Mouse (Mus musculus): ENCODE data around the gene Lman1l.

Lman1l gene

DNA sequence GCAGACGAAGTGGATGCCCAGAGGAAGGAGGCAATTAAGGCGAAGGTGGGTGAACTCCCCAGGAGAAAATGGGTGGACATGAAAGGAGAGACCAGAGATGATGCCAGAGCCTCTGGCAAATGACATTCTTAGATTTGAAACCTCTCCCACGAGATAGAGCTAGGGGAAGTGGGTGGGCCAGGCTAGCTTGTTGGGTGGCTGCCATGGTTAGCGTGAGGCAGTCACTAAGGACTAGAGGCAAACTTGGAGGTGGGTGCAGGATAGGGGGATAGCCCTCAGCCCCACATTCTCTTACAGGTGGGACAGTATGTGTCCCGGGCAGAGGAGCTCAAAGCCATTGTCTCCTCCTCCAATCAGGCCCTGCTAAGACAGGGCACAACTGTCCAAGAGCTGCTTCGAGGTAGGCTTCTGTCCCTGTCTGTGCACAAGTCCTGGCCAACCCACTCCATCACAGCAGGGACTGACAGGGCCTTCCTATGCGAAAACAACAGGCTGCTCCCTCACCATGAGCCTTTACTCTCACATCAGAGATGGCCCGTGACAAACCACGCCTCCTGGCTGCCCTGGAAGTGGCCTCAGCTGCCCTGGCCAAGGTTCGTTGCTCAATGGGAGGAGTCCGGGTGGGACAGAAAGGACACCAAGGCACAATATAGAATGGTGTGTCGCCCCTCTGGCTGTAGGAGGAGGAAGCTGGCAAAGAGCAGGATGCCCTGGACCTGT lies 27.0 kb downstream of the Lman1l start:
- ATAC-seq (ENCODE audit: insufficient number of reproducible peaks, low FRiP score, low TSS enrichment) = no peak

GRCm38 (mm10) chr9:57590726-57591125 lies 29.8 kb downstream of the Lman1l start:
- ATAC-seq (ENCODE audit: insufficient number of reproducible peaks, low FRiP score, low TSS enrichment) = no peak

- peak; percentile 69; the same call in 1 of the 2 replicates for ATAC-seq (ENCODE audit: insufficient number of reproducible peaks, low FRiP score, low TSS enrichment)
Observed at GRCm38 (mm10) chr9:57589224-57590126, 31.1 kb downstream of the Lman1l start, which contains the start of gene Ulk3. Ulk3 (plus strand) TSS chr9:57589452.

DNA sequence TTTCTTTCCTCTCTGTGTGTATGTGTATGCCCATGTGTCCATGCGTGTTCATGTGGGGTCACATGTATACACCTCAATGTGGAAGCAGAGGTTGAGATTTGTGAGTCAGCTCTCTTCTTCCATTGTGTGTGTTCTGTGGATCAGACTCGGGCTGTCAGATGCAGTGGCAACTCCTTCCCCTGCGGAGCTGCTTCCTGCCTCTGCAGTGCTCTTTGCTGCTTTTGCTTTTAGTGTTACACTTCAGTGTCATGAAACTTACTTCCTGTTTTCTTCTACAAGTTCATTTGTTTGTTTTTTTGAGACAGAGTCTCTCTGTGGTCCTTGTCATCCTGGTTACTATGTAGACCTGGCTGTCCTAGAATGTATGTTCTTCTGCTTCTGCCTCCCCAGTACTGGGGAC lies 35.6 kb downstream of the Lman1l start:
- no peak for ATAC-seq (ENCODE audit: insufficient number of reproducible peaks, low FRiP score, low TSS enrichment)

DNA sequence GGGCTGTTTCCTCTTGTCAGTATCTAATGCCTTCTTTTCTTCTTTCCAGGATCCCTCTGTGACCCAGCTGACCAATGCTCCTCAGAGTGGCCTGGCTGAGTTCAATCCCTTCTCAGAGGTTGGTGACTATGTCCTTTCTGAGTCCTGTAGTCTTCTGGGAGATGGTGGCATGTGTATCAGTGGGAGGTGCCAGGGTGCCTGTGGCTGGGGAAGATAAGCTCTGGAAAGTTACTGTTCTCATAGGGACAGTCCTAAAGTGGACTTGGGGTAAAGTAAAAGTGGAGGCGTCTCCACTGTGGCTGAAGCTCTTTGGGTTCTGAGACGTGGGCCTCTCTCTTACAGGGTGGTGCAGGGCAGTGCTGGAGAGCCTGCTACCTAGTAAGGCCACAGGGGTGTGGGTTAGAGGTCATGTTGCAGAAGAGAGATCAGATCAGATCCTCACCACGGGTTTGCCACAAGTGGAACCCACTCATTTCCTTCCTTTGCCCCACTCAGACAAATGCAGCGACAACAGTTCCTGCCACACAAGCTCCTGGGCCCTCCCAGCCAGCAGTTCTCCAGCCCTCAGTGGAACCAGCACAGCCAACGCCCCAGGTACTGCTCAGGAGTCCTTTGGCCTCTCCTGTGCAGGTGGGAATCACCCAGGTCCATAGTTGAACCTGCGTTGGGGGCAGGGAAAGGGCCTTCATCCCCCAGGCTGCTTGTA lies 43.3 kb downstream of the Lman1l start:
- no peak for ATAC-seq (ENCODE audit: insufficient number of reproducible peaks, low FRiP score, low TSS enrichment)

- ATAC-seq (ENCODE audit: insufficient number of reproducible peaks, low FRiP score, low TSS enrichment) = no peak
Observed at GRCm38 (mm10) chr9:57575577-57575976, 45.0 kb downstream of the Lman1l start.

DNA sequence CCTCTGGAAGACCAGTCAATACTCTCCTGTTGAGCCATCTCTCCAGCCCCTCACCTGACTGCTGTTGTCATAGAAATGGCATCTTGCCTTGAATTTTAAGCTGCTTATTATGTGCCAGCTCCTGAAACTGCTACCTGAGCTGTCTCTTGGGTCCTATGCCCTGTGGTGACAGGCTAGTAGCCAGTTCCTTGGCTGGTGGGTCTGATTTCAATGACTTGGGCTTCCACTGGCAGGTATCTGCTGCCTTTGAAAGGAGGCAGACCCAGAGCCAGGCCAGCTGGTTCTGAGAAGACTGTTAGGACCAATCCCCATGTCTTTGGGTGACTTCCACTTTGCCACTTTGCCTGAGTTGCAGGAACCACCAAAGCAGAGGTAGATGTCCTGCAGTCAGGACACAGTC lies 46.2 kb downstream of the Lman1l start:
- ATAC-seq (ENCODE audit: insufficient number of reproducible peaks, low FRiP score, low TSS enrichment) = no peak

- ATAC-seq (ENCODE audit: insufficient number of reproducible peaks, low FRiP score, low TSS enrichment) = no peak
Observed at GRCm38 (mm10) chr9:57568500-57568899, 52.1 kb downstream of the Lman1l start.

DNA sequence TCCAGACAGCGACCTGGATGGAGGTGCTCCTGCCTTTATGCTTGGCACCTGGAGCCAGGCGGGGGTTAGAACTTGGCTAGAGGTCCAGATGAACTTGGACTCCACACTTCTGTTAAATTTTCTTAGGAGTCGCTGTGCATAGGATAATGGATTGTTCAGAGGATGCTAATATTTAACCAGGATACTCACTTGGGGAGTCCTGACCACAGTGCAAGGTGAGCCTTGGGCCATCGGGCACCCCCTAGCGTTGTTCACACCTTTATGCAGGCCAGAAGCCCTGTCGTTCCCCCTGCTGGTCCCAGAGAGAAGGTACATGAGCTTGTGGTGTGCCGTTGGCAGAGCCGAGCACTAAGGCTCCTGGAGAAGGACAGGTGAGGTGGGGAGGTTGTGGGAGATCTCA lies 53.7 kb downstream of the Lman1l start:
- ATAC-seq (ENCODE audit: insufficient number of reproducible peaks, low FRiP score, low TSS enrichment) = no peak

- no peak for ATAC-seq (ENCODE audit: insufficient number of reproducible peaks, low FRiP score, low TSS enrichment)
Observed at GRCm38 (mm10) chr9:57565741-57566221, 54.8 kb downstream of the Lman1l start.

DNA sequence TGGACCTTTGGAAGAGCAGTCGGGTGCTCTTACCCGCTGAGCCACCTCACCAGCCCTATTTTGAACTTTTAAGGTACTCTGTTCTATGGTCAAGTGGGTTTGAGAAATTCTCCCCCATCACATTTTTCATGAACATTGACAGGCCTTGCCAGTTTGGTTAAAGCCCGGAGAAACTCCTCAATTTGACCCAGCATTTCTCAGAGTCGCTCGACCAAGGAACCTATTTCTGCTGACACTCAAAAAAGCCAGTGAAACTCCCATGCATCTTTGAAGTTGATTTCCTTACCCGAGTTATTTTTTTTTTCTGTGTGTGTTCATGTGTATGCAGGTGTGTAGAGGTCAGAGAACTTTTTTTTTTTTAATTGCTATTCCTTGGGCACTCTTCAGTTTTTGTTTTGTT lies 56.0 kb downstream of the Lman1l start:
- no peak for ATAC-seq (ENCODE audit: insufficient number of reproducible peaks, low FRiP score, low TSS enrichment)

GRCm38 (mm10) chr9:57562896-57563372 lies 57.6 kb downstream of the Lman1l start:
- no peak for ATAC-seq (ENCODE audit: insufficient number of reproducible peaks, low FRiP score, low TSS enrichment)

GRCm38 (mm10) chr9:57561711-57562099 lies 58.9 kb downstream of the Lman1l start:
- no peak for ATAC-seq (ENCODE audit: insufficient number of reproducible peaks, low FRiP score, low TSS enrichment)

DNA sequence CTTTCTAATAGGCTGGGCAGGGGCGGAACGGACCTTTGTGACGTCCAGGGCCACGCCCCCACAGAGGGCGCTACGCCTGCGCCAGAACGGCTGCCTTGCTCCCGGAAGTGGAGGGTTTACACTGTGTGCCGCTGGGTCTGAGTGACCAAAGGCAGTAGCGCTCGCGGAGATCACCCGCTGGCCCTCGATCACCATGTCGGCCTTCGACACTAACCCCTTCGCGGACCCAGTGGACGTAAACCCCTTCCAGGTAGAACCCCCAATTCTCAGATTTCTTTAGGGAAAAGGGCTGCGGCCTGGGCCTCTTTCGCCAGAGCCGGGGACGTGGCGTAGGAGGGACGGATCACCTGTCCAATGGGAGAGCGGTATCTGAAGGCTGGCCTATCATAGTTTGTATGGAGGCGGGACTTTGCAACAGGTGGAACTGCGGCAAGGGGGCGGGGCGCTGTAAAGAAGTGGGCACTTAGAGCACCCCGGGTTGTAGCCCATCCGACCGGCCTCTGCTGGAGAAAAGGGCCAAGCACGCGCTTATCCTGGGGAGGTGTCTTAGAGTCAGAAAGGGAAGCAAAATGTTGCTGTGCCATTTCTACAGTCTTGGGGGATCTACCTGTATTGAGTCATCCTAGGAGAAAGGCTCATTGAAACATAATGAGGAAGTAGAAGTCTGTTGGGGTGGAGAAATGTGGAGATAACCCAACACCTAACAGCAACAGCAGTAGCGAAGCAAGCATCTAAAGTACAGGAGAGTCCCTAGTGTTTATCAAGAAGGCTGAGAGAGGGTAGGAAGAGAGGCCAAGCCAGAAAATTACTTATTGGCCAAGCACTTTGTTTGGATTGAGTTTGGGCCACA lies 59.5 kb downstream of the Lman1l start, which contains the start of gene Scamp2:
Scamp2 (plus strand) TSS at position 83 of the 850 bp plus-strand sequence.
- ATAC-seq (ENCODE audit: insufficient number of reproducible peaks, low FRiP score, low TSS enrichment) = peak; percentile 98

DNA sequence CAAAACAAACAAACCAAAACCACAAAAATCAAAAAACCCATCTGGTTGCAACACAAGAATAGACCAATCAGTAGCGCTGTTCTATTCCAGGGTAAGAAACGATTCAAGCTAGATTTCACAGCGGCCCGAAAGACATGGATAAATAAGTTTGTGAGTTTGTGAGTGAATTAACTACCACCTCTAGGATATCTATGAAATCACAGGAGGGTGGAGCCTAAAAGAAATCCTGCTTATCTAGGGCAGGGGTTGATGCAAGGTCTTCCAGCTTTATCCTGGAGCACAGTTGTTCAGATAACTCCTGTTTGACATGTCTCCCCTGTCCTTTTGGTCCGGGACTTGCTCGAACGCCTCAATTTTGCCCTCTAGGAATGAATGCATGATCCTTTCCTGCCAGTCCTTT lies 60.3 kb downstream of the Lman1l start:
- no peak for ATAC-seq (ENCODE audit: insufficient number of reproducible peaks, low FRiP score, low TSS enrichment)

DNA sequence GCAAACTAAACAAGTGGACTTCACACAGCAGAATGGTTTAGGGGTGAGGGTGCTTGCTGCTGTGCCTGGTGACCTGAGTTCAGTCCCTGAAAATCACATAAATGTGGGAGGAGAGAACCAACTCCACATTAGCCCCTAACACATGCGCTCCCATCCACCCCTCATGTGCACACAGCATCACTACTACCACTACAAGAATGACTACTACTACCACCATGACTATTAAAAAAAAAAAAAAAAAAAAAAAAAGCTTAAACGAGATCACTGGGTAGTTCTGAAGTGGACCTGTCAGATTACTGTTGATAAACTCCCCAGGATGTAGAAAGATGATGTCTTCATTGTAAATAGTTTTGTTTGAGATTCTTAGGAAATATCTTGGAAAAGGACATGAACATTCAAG lies 61.0 kb downstream of the Lman1l start:
- ATAC-seq (ENCODE audit: insufficient number of reproducible peaks, low FRiP score, low TSS enrichment) = no peak

DNA sequence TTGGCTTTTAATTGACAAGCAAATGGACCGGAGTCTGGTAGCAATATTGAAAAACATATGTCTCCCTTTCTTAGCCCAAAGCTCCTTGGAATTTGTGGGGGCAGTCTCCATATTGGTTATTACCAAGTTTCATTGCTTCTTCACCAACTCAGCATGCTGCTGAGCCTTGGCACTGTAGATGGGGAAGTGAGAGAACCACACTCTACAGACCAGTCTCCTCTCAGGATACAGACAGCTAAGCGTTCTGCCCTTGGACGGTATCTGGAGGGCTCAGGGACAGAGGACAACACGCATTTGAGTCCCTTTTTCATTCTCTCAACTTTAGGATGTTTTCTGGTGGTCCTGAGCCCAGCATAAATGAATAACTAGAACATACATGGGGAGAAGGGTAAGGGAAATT lies 61.9 kb downstream of the Lman1l start:
- ATAC-seq (ENCODE audit: insufficient number of reproducible peaks, low FRiP score, low TSS enrichment) = no peak

DNA sequence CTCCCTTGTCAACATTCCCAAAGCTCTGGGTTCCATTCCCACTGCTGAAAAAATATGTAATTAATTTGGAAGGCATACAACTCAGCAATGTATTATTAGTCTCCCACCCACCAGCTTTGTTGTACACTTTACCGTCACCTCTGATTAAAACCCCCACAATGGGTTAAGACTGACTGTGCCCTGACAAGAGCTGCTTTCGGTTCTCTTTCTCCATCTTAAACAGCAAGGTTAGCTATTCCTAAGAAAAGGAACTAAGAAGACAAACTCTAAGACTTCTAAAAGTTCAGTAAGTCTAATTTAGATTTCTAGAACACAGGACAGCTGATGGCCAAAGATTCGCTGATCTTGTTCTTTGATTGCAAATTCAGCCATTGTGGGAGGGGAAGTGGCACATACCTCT lies 63.4 kb downstream of the Lman1l start:
- ATAC-seq (ENCODE audit: insufficient number of reproducible peaks, low FRiP score, low TSS enrichment) = no peak
